Mouse (Mus musculus) cerebellum, adult 18-20 months (tissue): Measurements from ENCODE around the gene Slc40a1.

Source experiments
- DNase-seq, 2 experiments: peaks; one replicate each; pipeline ENCODE4 v3.0.0; 2021

Gene Slc40a1

GRCm38 (mm10) chr1:45882076-45882475, 44.2 kb downstream of the Slc40a1 start:
- DNase-seq, result no peak

GRCm38 (mm10) chr1:45881228-45881832, 45.0 kb downstream of the Slc40a1 start:
- DNase-seq, result no peak

- DNase-seq, result no peak
Observed at GRCm38 (mm10) chr1:45877463-45877862, 48.9 kb downstream of the Slc40a1 start.

GRCm38 (mm10) chr1:45876450-45877198, 49.7 kb downstream of the Slc40a1 start:
- DNase-seq, result no peak

GRCm38 (mm10) chr1:45875640-45876039, 50.7 kb downstream of the Slc40a1 start:
- no peak for DNase-seq

GRCm38 (mm10) chr1:45873250-45873649, 53.1 kb downstream of the Slc40a1 start:
- no peak for DNase-seq

- no peak for DNase-seq
Observed at GRCm38 (mm10) chr1:45868479-45869137, 57.7 kb downstream of the Slc40a1 start.

GRCm38 (mm10) chr1:45868050-45868449, 58.3 kb downstream of the Slc40a1 start:
- DNase-seq, result no peak

GRCm38 (mm10) chr1:45866288-45867018, 59.9 kb downstream of the Slc40a1 start:
- no peak for DNase-seq

- no peak for DNase-seq
Observed at GRCm38 (mm10) chr1:45865727-45866126, 60.6 kb downstream of the Slc40a1 start.

- no peak for DNase-seq
Observed at GRCm38 (mm10) chr1:45865316-45865715, 61.0 kb downstream of the Slc40a1 start.

GRCm38 (mm10) chr1:45864564-45865014, 61.7 kb downstream of the Slc40a1 start:
- DNase-seq, result no peak

- no peak for DNase-seq
Observed at GRCm38 (mm10) chr1:45863641-45864040, 62.7 kb downstream of the Slc40a1 start.

GRCm38 (mm10) chr1:45861162-45861561, 65.2 kb downstream of the Slc40a1 start:
- DNase-seq, result no peak

GRCm38 (mm10) chr1:45860349-45860748, 66.0 kb downstream of the Slc40a1 start:
- no peak for DNase-seq
